Mouse (Mus musculus): ENCODE data around the gene Ndufs1.
"Not testable (repeated sequence)": the region's sequence is repeated elsewhere in the genome, so short reads cannot be mapped to it uniquely, and the experiment has no call there.

Ndufs1 gene

DNA sequence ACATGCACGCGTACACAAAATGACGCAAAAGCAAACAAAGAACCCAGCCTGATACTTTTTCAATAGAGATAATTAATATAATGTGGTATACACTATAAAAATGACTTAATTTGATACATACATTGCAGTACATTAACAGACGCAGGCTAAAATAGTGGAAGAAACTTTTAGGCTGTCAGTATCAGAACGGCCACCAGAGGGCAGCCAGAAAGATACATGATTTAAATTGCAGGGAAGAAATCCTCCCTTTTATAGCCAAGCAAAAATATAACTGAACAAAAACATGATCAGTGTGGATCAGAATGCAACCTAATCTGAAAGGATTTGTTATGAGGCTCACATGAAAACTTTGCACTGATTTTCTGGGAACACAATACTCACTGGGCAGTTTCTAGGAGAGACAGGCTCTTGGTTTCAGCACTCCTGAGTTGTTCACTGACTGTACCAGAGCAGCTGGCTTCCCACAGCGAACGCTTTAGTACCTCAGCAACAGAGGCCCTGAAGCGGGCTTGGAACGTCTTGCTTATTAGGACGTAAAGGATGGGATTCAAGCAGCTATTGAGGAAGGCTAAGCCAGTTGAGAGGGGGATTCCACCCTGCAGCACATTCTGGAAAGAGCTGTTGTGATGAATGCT lies 6.1 kb upstream of the Ndufs1 start:
- peak; percentile 77 to 82 for DNase-seq (ENCODE audit: low spot score in 2 of 2)

DNA sequence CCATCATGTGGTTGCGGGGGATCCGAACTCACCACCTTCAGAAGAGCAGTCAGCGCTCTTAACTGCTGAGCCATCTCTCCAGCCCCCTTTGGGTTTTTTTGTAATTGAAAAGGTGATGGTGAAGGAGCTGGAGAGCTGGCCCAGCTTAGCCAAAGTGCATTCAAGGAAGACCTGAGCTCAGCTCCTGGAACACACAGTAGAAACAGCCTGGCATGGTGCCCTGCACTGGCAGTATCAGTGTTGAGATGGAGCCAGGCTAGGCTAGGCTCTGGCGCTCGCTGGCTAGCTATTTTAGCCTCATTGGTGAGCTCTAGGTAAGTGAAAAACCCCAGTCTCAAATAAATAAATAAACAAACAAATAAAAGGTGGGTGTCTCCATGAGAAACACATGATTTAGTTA lies 5.6 kb upstream of the Ndufs1 start:
- peak; percentile 68 to 74 for DNase-seq (ENCODE audit: low spot score in 2 of 2)

DNA sequence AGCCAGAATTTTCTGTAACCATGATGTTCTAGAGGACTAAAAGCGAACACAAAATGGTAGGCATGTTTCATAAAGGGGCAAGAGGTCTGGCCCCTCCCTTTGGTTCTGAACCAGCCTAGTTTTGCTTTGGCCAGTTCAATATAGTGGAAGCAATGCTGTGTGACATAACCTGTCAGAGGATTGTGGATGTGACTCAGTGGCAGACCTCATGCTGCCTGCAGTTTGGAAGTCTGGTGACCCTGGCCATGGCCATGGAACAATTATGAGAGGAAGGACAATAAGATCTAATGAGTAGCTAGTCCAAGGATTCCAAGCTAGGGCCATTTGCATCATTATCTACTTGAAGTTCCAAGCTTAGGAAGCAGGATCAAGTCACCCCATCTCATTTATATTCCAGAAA lies 4.8 kb upstream of the Ndufs1 start:
- DNase-seq (ENCODE audit: low spot score in 2 of 2) = no peak

DNA sequence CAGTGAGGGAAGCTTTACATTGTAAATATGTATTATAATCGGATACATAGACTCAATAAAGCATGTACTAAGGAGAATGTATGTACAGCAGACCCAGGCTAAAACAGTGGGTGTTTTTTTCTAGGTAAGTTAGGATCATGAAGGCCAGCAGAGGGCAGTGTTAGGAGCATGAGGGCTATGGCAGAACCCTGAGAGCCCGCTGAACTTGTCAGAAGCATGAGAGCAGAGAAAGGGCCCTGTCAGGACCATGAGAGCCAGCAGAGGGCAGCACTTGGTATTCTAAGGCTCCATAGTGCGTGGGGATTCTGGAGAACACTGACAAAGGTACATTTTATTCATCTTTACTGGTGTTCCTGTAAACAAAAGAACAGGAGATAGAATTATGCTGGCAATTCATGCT lies 4.4 kb upstream of the Ndufs1 start:
- DNase-seq (ENCODE audit: low spot score in 2 of 2) = peak; percentile 93

DNA sequence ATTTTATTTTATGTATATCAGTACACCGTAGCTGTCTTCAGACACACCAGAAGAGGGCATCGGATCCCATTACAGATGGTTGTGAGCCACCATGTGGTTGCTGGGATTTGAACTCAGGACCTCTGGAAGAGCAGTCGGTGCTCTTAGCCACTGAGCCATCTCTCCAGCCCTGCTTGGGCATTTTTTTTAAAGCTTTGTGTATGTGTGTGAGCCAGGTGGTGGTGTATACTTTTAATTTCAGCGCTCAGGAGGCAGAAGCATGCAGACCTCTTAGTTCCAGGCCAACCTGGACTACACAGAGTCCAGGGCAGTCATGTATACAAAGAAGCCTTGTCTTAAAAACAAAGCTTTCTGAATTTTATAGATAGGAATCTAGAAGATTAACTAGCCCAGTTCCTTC lies 3.9 kb upstream of the Ndufs1 start:
- not testable (repeated sequence) for DNase-seq (ENCODE audit: low spot score in 2 of 2)

DNA sequence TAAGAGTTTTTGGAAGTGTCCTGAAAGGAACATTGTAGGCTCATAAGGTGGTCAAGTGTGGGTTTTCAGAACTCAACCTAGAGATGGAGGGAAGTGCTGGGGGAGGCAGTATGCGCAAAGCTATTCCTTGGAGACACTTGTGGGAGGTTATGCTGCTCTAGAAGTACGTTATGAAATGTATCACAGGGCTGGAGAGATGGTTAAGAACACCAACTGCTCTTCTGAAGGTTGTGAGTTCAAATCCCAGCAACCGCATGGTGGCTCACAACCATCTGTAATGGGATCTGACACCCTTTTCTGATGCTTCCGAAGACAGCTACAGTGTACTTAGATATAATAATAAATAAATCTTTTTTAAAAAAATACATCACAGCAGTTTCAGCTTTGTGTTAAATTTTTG lies 3.5 kb upstream of the Ndufs1 start:
- DNase-seq (ENCODE audit: low spot score in 2 of 2) = no peak

DNA sequence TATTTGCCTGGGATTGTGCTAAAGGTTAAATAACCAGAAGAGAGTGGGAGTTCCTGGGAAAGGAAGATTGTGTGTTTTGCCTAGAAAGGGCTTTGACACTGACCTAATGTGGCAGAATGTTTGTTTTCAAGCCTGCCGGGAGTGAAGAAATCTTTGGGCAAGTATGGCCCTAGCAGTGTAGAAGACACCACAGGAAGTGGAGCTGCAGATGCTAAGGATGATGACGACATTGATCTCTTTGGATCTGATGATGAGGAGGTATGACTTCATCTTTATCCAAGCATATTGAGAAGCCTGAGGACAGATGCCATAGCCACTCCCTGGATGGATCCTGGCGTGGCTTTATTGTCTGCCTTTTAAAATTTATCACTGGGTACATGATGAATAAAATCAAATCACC lies 1.7 kb upstream of the Ndufs1 start:
- no peak for DNase-seq (ENCODE audit: low spot score in 2 of 2)

DNA sequence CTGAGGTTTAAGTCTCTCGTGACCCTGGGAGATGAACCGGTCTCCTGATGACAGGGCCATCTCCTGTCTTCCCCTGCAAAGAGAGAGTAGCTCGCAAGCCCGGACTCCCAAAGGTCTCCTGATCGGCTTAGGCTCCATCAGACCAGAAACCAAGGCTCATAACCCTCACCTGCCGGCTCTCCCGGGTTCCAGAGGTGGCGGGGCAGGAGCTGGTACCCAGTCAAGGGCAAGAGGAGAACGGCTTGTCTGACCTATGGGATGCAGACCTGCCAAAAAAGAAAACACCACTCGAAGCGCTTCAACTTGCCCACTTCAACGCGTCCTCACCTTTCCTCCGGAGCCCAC lies 402 bp downstream of the Ndufs1 start:
- DNase-seq (ENCODE audit: low spot score in 2 of 2) = no peak

DNA sequence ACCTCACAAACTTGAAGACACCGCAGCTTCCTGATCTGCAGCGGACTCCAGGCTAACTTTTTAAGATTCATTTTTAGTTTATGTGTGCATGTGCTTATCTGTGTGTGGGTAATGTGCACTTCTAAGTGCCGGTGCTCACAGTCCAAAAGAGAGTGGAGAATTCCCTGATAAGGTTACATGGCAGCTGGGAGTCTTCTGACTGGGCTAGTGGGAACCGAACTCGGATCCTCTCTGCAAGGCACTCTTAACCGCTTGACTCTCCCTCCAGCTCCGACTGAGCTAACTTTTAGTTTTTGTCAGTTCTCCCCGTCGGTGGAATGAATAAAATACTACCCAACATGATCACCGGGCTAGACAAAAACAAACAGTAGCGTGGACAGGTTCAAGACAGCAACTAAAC lies 780 bp downstream of the Ndufs1 start:
- no peak for DNase-seq (ENCODE audit: low spot score in 2 of 2)

DNA sequence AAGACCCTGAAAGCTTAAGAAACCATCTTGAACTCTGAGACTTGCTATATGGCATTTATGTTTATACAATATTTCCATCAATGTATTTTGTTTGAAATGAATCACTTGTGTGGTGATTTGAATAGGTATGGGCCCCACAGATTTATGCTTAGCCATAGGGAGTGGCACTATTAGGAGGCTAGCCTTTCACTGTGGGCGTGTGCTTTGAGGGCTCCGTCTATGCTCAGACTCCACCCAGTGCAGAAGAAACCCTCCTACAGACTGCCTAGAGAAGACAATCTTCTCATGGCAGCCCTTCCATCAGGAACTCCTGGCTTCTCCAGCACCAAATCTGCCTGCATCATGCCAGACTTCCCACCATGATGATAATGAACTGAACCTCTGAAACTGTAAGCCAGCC lies 8.0 kb downstream of the Ndufs1 start:
- no peak for DNase-seq (ENCODE audit: low spot score in 2 of 2)

DNA sequence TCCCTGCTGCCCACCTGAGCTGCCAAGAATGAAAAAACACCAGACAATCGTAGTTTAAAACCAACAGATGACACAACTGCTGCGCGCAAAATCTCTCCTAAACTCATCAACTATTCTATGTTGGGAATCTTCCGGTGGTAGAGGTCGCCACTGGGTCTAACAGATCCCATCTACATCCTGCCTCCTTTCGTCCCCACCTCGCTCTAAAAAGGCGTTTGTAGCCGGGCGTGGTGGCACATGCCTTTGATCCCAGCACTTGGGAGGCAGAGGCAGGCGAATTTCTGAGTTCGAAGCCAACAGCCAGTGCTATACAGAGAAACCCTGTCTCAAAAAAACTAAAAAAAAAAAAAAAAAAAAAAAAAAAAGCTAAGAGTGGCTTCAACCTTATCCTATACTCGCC lies 36.4 kb downstream of the Ndufs1 start:
- no peak for DNase-seq (ENCODE audit: low spot score in 2 of 2)

DNA sequence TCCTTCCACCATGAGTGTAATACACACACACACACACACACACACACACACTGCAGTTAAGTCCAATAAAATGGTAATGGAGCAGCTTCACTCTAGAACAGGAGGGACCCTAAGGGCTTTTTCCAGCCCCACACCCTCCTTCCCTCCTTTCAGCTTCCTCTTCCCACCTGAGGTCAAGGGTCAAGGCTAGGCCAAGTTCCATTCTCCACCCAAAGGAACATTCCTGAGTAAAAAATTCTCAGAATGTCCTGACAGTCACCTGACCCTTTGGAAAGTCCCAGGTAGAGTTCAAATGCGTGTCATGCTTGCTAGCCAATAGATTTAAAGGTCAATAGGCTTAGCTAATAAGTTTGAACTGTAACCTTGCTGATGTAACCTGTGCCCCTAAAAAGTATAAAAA lies 38.0 kb downstream of the Ndufs1 start:
- not testable (repeated sequence) for DNase-seq (ENCODE audit: low spot score in 2 of 2)

DNA sequence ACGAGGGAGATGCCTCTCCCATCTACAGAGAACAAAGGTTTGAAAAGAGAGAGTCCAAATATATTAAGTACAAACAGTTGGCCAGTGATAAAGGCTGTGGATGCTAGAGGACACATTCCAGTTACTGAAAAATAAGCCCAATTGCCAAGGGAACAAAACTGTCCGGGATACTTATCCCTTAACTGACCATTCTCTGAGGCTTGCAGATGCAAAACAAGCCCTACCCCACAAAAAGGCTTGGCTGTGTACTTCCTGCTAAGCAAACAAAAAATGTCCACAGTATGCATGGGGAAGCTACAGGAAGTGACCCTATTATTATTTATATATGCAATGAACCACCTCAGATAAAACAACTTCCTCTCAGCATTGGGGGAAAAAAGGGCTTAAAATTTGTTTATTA lies 38.7 kb downstream of the Ndufs1 start:
- DNase-seq (ENCODE audit: low spot score in 2 of 2) = no peak

DNA sequence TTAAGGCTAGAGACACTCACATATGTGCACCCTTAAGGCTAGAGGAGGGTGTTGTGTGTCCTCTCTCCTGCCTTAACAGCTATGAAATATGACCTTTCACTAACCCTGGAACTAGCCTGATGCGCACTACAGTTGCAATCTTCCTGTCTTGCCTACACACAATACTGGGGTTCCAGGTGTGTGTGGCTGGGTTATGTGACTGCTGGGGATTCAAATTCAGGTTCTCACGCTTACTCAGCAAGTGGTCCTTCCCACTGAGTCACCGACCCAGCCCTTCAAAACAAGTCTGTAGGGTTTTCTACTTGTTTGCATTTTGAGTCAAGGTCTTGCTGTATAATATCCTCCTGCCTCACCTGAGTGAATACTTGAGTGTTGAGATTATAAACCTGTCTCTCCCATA lies 42.1 kb downstream of the Ndufs1 start:
- no peak for DNase-seq (ENCODE audit: low spot score in 2 of 2)

DNA sequence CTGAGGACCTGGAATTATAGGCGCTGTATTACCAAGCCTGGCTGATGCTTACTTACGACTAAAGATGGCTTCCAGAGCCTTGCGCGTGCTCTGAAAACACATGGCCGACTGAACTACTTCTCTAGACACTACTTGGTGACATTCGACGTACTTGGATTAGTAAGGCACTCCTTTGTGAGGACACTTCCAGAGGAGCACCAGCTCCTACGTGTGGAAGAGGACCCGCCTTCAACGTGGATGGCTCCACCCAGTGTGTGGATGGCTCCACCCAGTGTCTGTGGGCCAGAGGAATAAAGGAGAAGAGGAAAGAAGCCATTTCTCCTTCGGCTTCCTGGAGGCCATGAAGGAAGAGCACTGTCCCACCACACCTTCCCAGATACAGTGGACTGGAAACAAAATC lies 44.9 kb downstream of the Ndufs1 start:
- no peak for DNase-seq (ENCODE audit: low spot score in 2 of 2)

DNA sequence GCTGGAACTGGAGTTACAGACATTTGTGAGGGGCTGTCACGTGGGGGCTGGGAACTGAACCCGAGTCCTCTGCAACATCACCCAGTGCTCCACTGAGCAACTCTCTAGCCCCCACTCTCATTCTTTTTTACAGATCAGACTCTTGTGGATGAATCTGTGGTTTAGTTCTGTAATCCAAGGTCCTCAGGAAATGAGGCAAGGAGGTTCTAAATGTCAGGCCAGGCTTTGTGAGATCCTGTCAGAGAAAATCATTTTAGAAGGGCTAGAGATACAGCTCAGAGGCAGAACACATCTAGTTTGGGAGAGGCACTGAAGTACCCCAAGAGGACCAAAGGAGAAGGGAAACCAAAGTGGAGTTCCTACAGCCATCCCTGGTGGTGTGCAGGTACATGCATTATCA lies 45.8 kb downstream of the Ndufs1 start:
- no peak for DNase-seq (ENCODE audit: low spot score in 2 of 2)

DNA sequence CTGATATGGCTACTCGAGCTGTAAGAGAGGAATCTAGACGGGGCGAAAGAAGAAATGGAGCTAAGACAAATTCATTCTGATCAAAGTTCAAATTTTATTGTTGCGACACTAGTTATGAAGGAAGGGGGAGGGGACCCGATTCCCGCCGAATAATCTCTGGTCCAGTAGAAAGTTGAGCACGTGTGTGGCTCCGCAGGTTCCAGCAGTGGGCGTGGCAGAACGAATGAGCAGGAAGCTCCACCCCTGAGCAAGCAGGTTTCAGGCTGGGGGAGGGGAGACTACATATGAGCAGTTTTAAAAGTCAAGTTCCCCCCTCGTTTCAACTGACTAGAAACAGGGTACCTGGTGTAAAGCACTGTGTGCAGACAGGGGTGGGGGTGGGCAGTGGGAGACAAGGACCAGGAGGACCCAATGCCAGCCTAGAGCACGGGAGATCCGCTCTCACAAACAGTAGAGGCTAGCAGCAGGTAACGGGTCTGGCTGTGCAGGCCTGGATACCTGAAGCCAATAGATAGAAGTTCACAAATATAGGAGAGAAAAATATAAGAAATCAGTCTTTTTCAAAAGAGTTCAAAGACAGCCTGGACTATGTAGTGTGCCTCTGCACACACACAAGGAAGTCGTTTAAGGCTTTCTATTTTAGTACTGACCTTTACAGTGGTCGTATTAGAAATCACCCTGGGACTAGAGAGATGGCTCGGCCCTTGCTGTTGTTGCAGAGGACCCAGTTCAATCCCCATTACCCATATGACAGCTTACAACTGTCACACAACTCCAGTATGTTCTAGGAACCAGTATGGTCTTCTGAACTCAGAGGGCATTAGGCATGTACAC lies 46.6 kb downstream of the Ndufs1 start:
- no peak for DNase-seq (ENCODE audit: low spot score in 2 of 2)

DNA sequence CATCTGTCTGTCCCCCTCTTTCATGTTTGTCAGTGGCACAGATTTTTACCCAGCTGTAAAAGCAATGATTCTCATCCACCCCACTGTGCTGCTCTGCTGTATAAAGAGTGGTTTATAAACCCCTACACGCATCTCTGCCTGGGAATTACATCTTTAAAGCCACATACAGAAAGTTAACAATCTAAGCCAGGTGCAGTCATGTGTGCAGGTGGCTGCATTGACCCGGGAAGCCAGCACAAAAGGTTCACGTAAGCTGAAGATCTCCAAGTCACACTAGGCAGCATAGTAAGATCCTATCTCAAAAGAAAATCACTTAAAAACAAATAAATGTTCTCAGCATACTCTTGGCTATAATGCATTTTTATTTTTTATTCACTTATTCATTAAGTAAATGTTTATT lies 47.4 kb downstream of the Ndufs1 start:
- no peak for DNase-seq (ENCODE audit: low spot score in 2 of 2)

DNA sequence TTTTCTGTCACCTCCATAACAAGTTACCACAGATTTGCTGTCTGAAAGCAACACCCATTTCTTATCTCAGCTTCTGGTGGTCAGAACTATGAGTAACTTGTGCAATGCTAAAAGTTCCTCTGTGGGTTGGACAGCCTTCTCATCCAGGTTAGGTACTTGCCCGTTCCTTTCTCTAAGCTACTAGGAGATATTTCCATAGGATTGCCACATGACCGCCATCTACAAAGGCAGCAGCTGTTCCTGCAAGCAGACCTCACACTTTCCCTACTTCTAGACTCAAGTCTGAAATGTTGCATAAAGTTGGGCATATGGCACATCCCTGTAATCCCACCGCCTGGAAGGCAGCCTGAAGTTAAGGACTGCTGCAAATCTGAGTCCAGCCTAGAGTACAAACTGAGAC lies 50.4 kb downstream of the Ndufs1 start:
- peak; percentile 41 to 54 for DNase-seq (ENCODE audit: low spot score in 2 of 2)

DNA sequence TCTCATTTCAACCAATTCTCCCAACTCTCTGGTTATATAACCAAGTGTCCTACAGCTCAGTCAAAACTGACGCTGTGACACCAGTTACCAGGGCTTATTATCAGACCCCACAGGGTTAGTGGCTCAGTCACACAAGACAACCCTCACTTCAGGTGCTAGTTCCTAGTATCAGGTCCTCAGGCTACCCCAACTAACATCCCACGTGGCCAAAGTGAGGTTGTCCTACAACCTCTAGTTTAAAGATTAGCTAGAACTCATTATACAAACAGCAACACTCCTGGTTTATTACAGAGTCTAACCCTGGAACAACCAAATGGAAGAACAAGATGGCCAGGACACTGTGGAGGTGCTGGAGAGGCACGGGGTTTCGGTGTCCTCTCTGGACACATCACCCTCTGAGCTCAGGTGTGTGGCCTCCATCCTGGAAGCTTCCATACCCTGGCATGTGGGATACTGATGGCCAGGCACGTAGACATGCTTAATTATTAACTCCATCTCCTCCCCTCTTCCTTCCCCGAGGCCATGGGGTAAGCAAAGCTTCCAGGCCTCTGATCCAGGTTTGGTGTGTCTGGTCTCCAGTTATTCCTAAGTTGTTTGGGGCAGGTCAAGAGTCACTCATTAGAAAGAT lies 52.7 kb downstream of the Ndufs1 start:
- no peak for DNase-seq (ENCODE audit: low spot score in 2 of 2)

DNA sequence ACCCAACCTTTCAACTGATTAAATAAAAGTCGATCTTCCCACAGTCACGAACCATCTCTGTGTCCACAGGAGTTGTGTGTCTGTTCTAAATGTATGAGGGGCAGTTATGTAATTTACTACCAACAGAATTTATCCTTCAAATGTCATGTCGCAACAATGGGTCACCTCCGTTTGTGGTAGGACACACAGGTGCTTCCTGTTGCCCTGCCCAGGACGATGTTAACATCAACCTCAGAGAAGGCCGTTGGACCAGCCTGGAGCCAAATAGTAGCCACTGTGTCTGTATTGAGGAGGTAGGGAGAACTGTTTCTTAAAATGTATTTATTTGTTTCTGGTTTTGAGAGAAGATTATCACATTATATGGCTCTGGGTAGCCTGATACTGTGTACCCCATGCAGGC lies 54.6 kb downstream of the Ndufs1 start:
- no peak for DNase-seq (ENCODE audit: low spot score in 2 of 2)

DNA sequence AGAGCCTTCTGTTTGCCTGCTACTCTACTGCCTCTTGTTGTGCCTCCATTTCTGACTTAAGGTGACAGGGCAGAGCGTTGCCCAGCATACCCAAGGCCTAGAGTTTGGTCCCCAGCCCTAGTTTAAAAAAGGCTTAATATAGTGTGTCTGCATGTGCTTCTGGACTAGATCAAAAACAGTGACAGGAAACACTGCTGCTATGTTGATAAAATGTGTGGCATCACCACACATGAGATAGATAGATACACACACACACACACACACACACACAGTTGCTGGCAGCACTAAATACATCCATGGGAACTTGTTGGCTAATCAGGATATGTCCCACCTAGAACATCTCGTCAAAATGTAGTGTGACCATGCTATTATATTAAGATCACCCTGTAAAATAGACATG lies 56.3 kb downstream of the Ndufs1 start:
- no peak for DNase-seq (ENCODE audit: low spot score in 2 of 2)

DNA sequence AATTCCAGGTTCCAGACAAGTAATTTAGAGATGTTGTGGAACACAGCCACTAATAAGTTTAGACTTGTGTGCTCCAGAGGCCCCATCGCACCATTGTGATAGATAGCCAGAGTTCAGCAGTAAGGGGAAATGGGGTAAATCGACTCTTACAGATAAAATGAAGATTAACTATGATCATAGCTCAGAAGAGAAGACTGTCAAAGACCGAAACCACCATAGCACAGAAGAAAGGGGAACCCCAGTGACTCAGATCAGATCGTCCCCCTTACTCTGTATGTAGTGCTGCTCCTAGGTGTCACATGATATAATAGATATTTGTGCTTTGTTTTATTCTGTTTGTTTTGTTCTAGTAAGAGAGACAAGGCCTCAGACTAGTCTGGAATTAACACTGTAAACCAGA lies 57.0 kb downstream of the Ndufs1 start:
- no peak for DNase-seq (ENCODE audit: low spot score in 2 of 2)

Data from right cerebral cortex, postnatal 10 days (tissue).